Mouse (Mus musculus) lung, adult 18-20 months (tissue): ENCODE data around the gene Cntnap2.
A peak's percentile ranks its signal among the peaks of the same experiment; 100 is the strongest.
"Not testable (repeated sequence)": the region's sequence is repeated elsewhere in the genome, so short reads cannot be mapped to it uniquely, and the experiment has no call there.

ENCODE experiments used
- DNase-seq, 2 experiments: peaks; one replicate each; pipeline ENCODE4 v3.0.0; 2022; ENCODE audit warnings: mixed read lengths in 2 of 2

The Cntnap2 gene

GRCm38 (mm10) chr6:47183850-47184249 lies 2124.7 kb downstream of the Cntnap2 start:
- not testable (repeated sequence) for DNase-seq

- peak in 1 of 2 experiments; percentile 4 for DNase-seq
These were observed 2129.0 kb downstream of the Cntnap2 start for GRCm38 (mm10) chr6:47188193-47188592.

GRCm38 (mm10) chr6:47188596-47188995 lies 2129.4 kb downstream of the Cntnap2 start:
- DNase-seq, result not testable (repeated sequence)

- DNase-seq, result no peak
These were observed 2131.1 kb downstream of the Cntnap2 start for GRCm38 (mm10) chr6:47190282-47190681.

GRCm38 (mm10) chr6:47191277-47191800 lies 2132.2 kb downstream of the Cntnap2 start:
- DNase-seq, result peak; percentile 11 to 38

GRCm38 (mm10) chr6:47191940-47192339 lies 2132.8 kb downstream of the Cntnap2 start:
- no peak for DNase-seq

GRCm38 (mm10) chr6:47192478-47192877 lies 2133.3 kb downstream of the Cntnap2 start:
- DNase-seq, result no peak

GRCm38 (mm10) chr6:47197570-47197969 lies 2138.4 kb downstream of the Cntnap2 start:
- DNase-seq, result no peak

GRCm38 (mm10) chr6:47200671-47201070 lies 2141.5 kb downstream of the Cntnap2 start:
- no peak for DNase-seq

GRCm38 (mm10) chr6:47208031-47208430 lies 2148.9 kb downstream of the Cntnap2 start:
- DNase-seq, result no peak

GRCm38 (mm10) chr6:47214731-47215130 lies 2155.6 kb downstream of the Cntnap2 start:
- DNase-seq, result no peak

GRCm38 (mm10) chr6:47223578-47223977 lies 2164.4 kb downstream of the Cntnap2 start:
- not testable (repeated sequence) for DNase-seq

- DNase-seq, result not testable (repeated sequence)
These were observed 2166.2 kb downstream of the Cntnap2 start for GRCm38 (mm10) chr6:47225391-47225790.

GRCm38 (mm10) chr6:47227601-47228000 lies 2168.4 kb downstream of the Cntnap2 start:
- DNase-seq, result no peak

GRCm38 (mm10) chr6:47228676-47229317 lies 2169.6 kb downstream of the Cntnap2 start:
- no peak for DNase-seq

GRCm38 (mm10) chr6:47231513-47231912 lies 2172.4 kb downstream of the Cntnap2 start:
- no peak for DNase-seq

- no peak for DNase-seq
These were observed 2180.3 kb downstream of the Cntnap2 start for GRCm38 (mm10) chr6:47239376-47239921.

- no peak for DNase-seq
These were observed 2182.2 kb downstream of the Cntnap2 start for GRCm38 (mm10) chr6:47241379-47241778.

- peak in 1 of 2 experiments; percentile 42 for DNase-seq
These were observed 2184.9 kb downstream of the Cntnap2 start for GRCm38 (mm10) chr6:47243863-47244606.

- no peak for DNase-seq
These were observed 2185.5 kb downstream of the Cntnap2 start for GRCm38 (mm10) chr6:47244642-47245041.

- DNase-seq, result no peak
These were observed 2196.1 kb downstream of the Cntnap2 start for GRCm38 (mm10) chr6:47255270-47255669.

GRCm38 (mm10) chr6:47256227-47256887 lies 2197.2 kb downstream of the Cntnap2 start:
- DNase-seq, result no peak

- DNase-seq, result no peak
These were observed 2197.9 kb downstream of the Cntnap2 start for GRCm38 (mm10) chr6:47256918-47257506.
